Mouse (Mus musculus): ENCODE measurements around the gene Mgat4d.

GRCm38 (mm10) chr8:83418805-83419516 lies 70.7 kb downstream of the Mgat4d start:
- TF ChIP-seq CTCF (IDR thresholded peaks at IDR 0.05; ENCODE audit: low read depth, low read length) (no peak), POLR2A (IDR thresholded peaks at IDR 0.05; ENCODE audit: extremely low read depth, insufficient read depth, low read length) (no peak)

Data from liver, adult 2 months (tissue).